ENCODE assay signal across 12 mouse cellular contexts in genomic region chr13:37958498-37959238, GRCm38 (mm10). TPM values are rescaled to one million over a fixed set of nuclear protein-coding genes. Genes with fewer than 3 reads are reported as not detected.
DNase-seq lines count a peak whose midpoint lies in the region; ATAC-seq and TF ChIP-seq lines count a peak whose summit lies in the region.
"Had no signal": no experiment of that assay in that cellular context is flagged by ENCODE, and none has a peak within 500 bp of the region (broad histone marks: within the 10 kb centered on the region; RNA-seq: fewer than 3 reads in every experiment).

No protein-coding gene starts in this region.

- H3K27me3 ChIP-seq in liver, embryonic 11.5 days (replicated peaks; ENCODE audit: control insufficient read depth, insufficient read depth, low read length), result no peaks in the 10 kb centered on the region
- no peaks in the 10 kb centered on the region for H3K27me3 ChIP-seq in small intestine, adult 2 months (ENCODE audit: control insufficient read depth, insufficient read depth, low read length)
- no peaks in the 10 kb centered on the region for H3K27me3 ChIP-seq in forebrain, embryonic 15.5 days
- no peaks in the 10 kb centered on the region for H3K27me3 ChIP-seq in kidney, embryonic 15.5 days
- H3K27me3 ChIP-seq: lung, embryonic 15.5 days had no signal

- no peak overlapping the region for H3K4me2 ChIP-seq in liver, embryonic 11.5 days
- H3K4me2 ChIP-seq in forebrain, embryonic 15.5 days (replicated peaks), result no peak overlapping the region
- no peak overlapping the region for H3K4me2 ChIP-seq in kidney, embryonic 15.5 days
- H3K4me2 ChIP-seq: lung, embryonic 15.5 days had no signal

- peak; percentile 77 for ATAC-seq in liver, embryonic 11.5 days (replicated peaks; ENCODE audit: low FRiP score)
- no peak for ATAC-seq in forebrain, embryonic 15.5 days (replicated peaks)
- no peak for ATAC-seq in kidney, embryonic 15.5 days (replicated peaks; ENCODE audit: low FRiP score)
- ATAC-seq: hindbrain, embryonic 16.5 days had no signal

- DNase-seq in lung, postnatal 25 days (ENCODE audit: low spot score), result peak; percentile 32
- DNase-seq in lung, postnatal 10 days, result no peak
- no peak for DNase-seq in liver, embryonic 11.5 days (ENCODE audit: low spot score)
- DNase-seq in cerebellum, adult 9-10 months, result no peak
- DNase-seq: right cerebral cortex, postnatal 14 days; thymus, postnatal 36 days had no signal

- no peak for TF ChIP-seq POLR2A in small intestine, adult 2 months (IDR thresholded peaks at IDR 0.05; ENCODE audit: low read depth, low read length)

- no peaks in the 10 kb centered on the region for H3K36me3 ChIP-seq in liver, embryonic 11.5 days (ENCODE audit: control insufficient read depth, insufficient read depth, low read length)
- no peaks in the 10 kb centered on the region for H3K36me3 ChIP-seq in small intestine, adult 2 months (ENCODE audit: control insufficient read depth, insufficient read depth, low read length)
- H3K36me3 ChIP-seq in forebrain, embryonic 15.5 days, result no peaks in the 10 kb centered on the region
- H3K36me3 ChIP-seq in kidney, embryonic 15.5 days, result no peaks in the 10 kb centered on the region
- H3K36me3 ChIP-seq: lung, embryonic 15.5 days had no signal

- no peak overlapping the region for H3K4me3 ChIP-seq in brown adipose tissue, adult 24 weeks (ENCODE audit: insufficient read depth, low read depth, low read length)
- no peak overlapping the region for H3K4me3 ChIP-seq in liver, embryonic 11.5 days (ENCODE audit: low read depth, low read length)
- peak overlapping the region; percentile 15; the same call in 1 of the 2 replicates for H3K4me3 ChIP-seq in small intestine, adult 2 months (ENCODE audit: low read depth, low read length)
- no peak overlapping the region for H3K4me3 ChIP-seq in forebrain, embryonic 15.5 days
- H3K4me3 ChIP-seq in kidney, embryonic 15.5 days (replicated peaks), result no peak overlapping the region
- H3K4me3 ChIP-seq: lung, embryonic 15.5 days had no signal

- peak overlapping the region; percentile 27; the same call in 1 of the 2 replicates for H3K27ac ChIP-seq in brown adipose tissue, adult 24 weeks (replicated peaks; ENCODE audit: low read depth, low read length)
- peak overlapping the region; percentile 64; the same call in 1 of the 2 replicates for H3K27ac ChIP-seq in liver, embryonic 11.5 days (ENCODE audit: low read depth, low read length)
- H3K27ac ChIP-seq in small intestine, adult 2 months (ENCODE audit: insufficient read depth, low read depth, low read length), result peak overlapping the region; percentile 66
- no peak overlapping the region for H3K27ac ChIP-seq in forebrain, embryonic 15.5 days (replicated peaks)
- no peak overlapping the region for H3K27ac ChIP-seq in kidney, embryonic 15.5 days
- H3K27ac ChIP-seq: lung, embryonic 15.5 days had no signal

- no peak overlapping the region for H3K9ac ChIP-seq in liver, embryonic 11.5 days (ENCODE audit: low read depth, low read length)
- H3K9ac ChIP-seq in forebrain, embryonic 15.5 days (replicated peaks), result no peak overlapping the region
- H3K9ac ChIP-seq in kidney, embryonic 15.5 days, result no peak overlapping the region
- H3K9ac ChIP-seq: lung, embryonic 15.5 days had no signal

- WGBS in liver, embryonic 11.5 days, result 65% methylated on average over 18 of the region's 18 CpGs
- WGBS in small intestine, adult 2 months, result 61% methylated on average over 18 of the region's 18 CpGs
- WGBS in forebrain, embryonic 15.5 days, result 89% methylated on average over 18 of the region's 18 CpGs
- 91% methylated on average over 18 of the region's 18 CpGs for WGBS in kidney, embryonic 15.5 days

- no peaks in the 10 kb centered on the region for H3K4me1 ChIP-seq in brown adipose tissue, adult 24 weeks (ENCODE audit: control insufficient read depth, insufficient read depth, insufficient read length, low read length)
- H3K4me1 ChIP-seq in liver, embryonic 11.5 days (replicated peaks; ENCODE audit: control insufficient read depth, insufficient read depth, low read length), result peaks cover 8% of the 10 kb centered on the region
- H3K4me1 ChIP-seq in small intestine, adult 2 months (ENCODE audit: control insufficient read depth, insufficient read depth, insufficient read length, low read length), result peaks cover 9% of the 10 kb centered on the region; the same call in 1 of the 2 replicates
- no peaks in the 10 kb centered on the region for H3K4me1 ChIP-seq in forebrain, embryonic 15.5 days
- H3K4me1 ChIP-seq in kidney, embryonic 15.5 days, result peaks cover 3% of the 10 kb centered on the region

- TF ChIP-seq CTCF in small intestine, adult 2 months (IDR thresholded peaks at IDR 0.05; ENCODE audit: extremely low read depth, insufficient read length, insufficient replicate concordance, low read depth, low read length), result no peak

- H3K9me3 ChIP-seq in liver, embryonic 11.5 days (ENCODE audit: control insufficient read depth, low read length), result 0 out of 2 replicates have a peak, but pooled peaks cover 2% of the 10 kb centered on the region
- H3K9me3 ChIP-seq in forebrain, embryonic 15.5 days, result no peaks in the 10 kb centered on the region
- no peaks in the 10 kb centered on the region for H3K9me3 ChIP-seq in kidney, embryonic 15.5 days (replicated peaks)
- H3K9me3 ChIP-seq: lung, embryonic 15.5 days had no signal

RNA-seq across cellular contexts. Expression of gene Ssr1, which starts 35.3 kb away (rescaled TPM):
- polyA plus RNA-seq in brown adipose tissue, adult 24 weeks (2012; ENCODE audit: insufficient read depth, insufficient read length, missing spikeins), result 32.8 and 33.3 TPM in 2 replicates
- polyA plus RNA-seq in liver, embryonic 11.5 days (2014; fragmentation: Nextera tagmentation; extraction: Ambion mirVana), result 143 and 166 TPM in 2 replicates
- polyA plus RNA-seq in small intestine, adult 2 months (2012; rRNA removed), result 1.8 and 3.0 TPM in 2 replicates
- 62.9 and 72.0 TPM in 2 replicates for polyA plus RNA-seq in forebrain, embryonic 15.5 days (2015; fragmentation: Nextera tagmentation; extraction: Ambion mirVana)
- 129 and 142 TPM in 2 replicates for polyA plus RNA-seq in kidney, embryonic 15.5 days (2015; fragmentation: Nextera tagmentation; extraction: Ambion mirVana)

Comparison
In these comparisons a context has a peak if more than half of its experiments do, and no peak if none do; other contexts are left out.
1. H3K27ac ChIP-seq: peak in brown adipose tissue, adult 24 weeks (single experiment), liver, embryonic 11.5 days (single experiment) and small intestine, adult 2 months (single experiment); none in forebrain, embryonic 15.5 days (single experiment) and kidney, embryonic 15.5 days (single experiment).